Mouse (Mus musculus): ENCODE measurements around the gene Ebf3. TPM values are rescaled to one million over a fixed set of nuclear protein-coding genes. Genes with fewer than 3 reads are reported as not detected.

Ebf3 gene
- polyA plus RNA-seq, 1 experiment from 2014 or later = 7.2 TPM

GRCm38 (mm10) chr7:137309071-137310066, 4.9 kb downstream of the Ebf3 start:
- Histone ChIP-seq H3K4me1 (ENCODE audit: control insufficient read depth, insufficient read depth, low read length) (peaks cover 5% of the 10 kb centered on the region; the same call in 1 of the 2 replicates), H3K9me3 (replicated peaks; ENCODE audit: control insufficient read depth, low read length) (no peaks in the 10 kb centered on the region), H3K4me3 (ENCODE audit: low read depth, low read length) (peak overlapping the region; percentile 85), H3K27me3 (ENCODE audit: control insufficient read depth, insufficient read depth, low read length) (0 out of 2 replicates have a peak, but pooled peaks cover 8% of the 10 kb centered on the region), H3K9ac (replicated peaks; ENCODE audit: low read length) (peak overlapping the region; percentile 88), H3K36me3 (replicated peaks; ENCODE audit: control insufficient read depth, insufficient read depth, low read depth, low read length) (no peaks in the 10 kb centered on the region), H3K4me2 (ENCODE audit: low read depth, low read length) (peak overlapping the region; percentile 97), H3K27ac (replicated peaks; ENCODE audit: low read depth, low read length) (peak overlapping the region; percentile 89)
- ATAC-seq (replicated peaks; ENCODE audit: insufficient number of reproducible peaks, low FRiP score, low TSS enrichment, low read depth) (no peak), DNase-seq (ENCODE audit: low spot score) (peak; percentile 65)
- under 1% methylated on average over 91 of the region's 93 CpGs for WGBS

DNA sequence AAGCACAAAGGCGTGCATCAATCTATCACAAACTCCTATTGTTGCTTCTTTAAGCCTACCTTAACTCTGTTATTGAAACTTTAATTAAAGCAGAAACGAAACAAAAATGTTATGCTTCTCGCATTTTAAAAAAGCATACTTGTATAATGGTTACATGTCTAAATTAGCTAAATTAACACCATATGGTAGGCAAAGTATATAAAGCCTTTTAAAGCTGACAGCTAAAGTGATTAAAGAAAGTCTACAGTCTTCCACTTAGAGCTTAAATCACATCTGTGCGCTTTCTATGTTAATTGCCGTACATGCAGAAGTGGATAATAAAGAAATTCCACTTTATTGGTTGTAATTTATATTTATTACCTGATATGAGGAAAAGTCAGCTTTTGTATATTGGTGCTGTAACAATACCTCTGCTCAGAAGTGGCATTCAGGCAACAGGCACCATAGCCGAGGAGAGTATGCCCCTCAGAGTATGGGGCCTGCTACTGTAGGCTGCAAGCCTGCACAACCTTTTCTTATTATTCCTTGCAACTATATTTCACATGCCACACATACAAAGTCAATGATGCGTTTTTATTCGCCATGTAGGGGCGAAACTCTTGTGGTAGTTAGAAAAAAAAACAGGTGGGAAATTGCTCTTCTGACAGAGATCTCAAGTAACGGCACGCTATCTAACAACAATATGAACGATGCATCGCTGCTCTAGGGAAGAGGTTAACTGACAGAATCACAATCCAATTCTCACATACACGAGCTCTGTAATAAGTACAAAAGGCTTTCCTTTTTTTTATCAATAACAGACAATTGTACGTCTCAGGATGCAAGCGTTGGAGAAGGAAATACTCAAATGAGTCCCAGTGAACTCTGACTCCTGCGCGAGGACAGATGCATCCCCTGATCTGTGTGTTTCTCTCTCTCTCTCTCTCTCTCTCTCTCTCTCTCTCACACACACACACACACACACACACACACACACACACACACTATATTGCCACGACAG, 5.9 kb downstream of the Ebf3 start:
- Histone ChIP-seq H3K4me1 (ENCODE audit: control insufficient read depth, insufficient read depth, low read length) (peaks cover 5% of the 10 kb centered on the region), H3K27me3 (ENCODE audit: control insufficient read depth, insufficient read depth, low read length) (0 out of 2 replicates have a peak, but pooled peaks cover 8% of the 10 kb centered on the region), H3K4me3 (ENCODE audit: low read depth, low read length) (peak overlapping the region; percentile 85), H3K9me3 (replicated peaks; ENCODE audit: control insufficient read depth, low read length) (no peaks in the 10 kb centered on the region), H3K4me2 (ENCODE audit: low read depth, low read length) (peak overlapping the region; percentile 97), H3K9ac (replicated peaks; ENCODE audit: low read length) (peak overlapping the region; percentile 88), H3K36me3 (replicated peaks; ENCODE audit: control insufficient read depth, insufficient read depth, low read depth, low read length) (no peaks in the 10 kb centered on the region), H3K27ac (replicated peaks; ENCODE audit: low read depth, low read length) (peak overlapping the region; percentile 89)
- ATAC-seq (replicated peaks; ENCODE audit: insufficient number of reproducible peaks, low FRiP score, low TSS enrichment, low read depth) (no peak), DNase-seq (ENCODE audit: low spot score) (peak; percentile 60)
- WGBS = 9% methylated on average over 19 of the region's 19 CpGs

- H3K9ac ChIP-seq (replicated peaks; ENCODE audit: low read length) = peak overlapping the region; percentile 19; the same call in 1 of the 2 replicates
Measured at GRCm38 (mm10) chr7:137307131-137307530, 7.1 kb downstream of the Ebf3 start.

DNA sequence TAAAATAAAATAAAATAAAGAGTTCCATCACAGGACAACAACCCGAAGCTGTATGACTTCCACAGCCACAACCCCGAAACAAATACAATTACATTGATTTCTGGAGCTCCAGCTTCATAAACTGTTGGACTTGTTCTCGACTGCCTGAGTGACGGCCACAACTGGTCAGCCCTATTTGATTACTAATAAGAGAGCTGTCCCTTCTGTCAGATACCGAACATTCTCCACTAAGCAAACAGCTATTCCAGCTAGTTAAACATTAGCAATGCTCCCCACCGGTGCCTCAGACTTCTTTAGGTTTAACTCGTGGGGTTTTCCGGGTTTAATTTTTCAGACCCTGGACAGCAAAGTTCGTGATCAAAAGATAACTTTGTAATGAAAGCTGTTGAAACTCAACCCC, 8.1 kb downstream of the Ebf3 start:
- DNase-seq (ENCODE audit: low spot score) (peak; percentile 30), ATAC-seq (replicated peaks; ENCODE audit: insufficient number of reproducible peaks, low FRiP score, low TSS enrichment, low read depth) (no peak)
- Histone ChIP-seq H3K4me1 (ENCODE audit: control insufficient read depth, insufficient read depth, low read length) (peaks cover 12% of the 10 kb centered on the region), H3K36me3 (replicated peaks; ENCODE audit: control insufficient read depth, insufficient read depth, low read depth, low read length) (no peaks in the 10 kb centered on the region), H3K27me3 (ENCODE audit: control insufficient read depth, insufficient read depth, low read length) (0 out of 2 replicates have a peak, but pooled peaks cover 8% of the 10 kb centered on the region), H3K9ac (replicated peaks; ENCODE audit: low read length) (no peak overlapping the region; the same call in 1 of the 2 replicates), H3K9me3 (replicated peaks; ENCODE audit: control insufficient read depth, low read length) (no peaks in the 10 kb centered on the region), H3K4me3 (ENCODE audit: low read depth, low read length) (peak overlapping the region; percentile 11; the same call in 1 of the 2 replicates), H3K27ac (replicated peaks; ENCODE audit: low read depth, low read length) (no peak overlapping the region), H3K4me2 (ENCODE audit: low read depth, low read length) (peak overlapping the region; percentile 8; the same call in 1 of the 2 replicates)
- WGBS = 23% methylated on average over 9 of the region's 9 CpGs

More at GRCm38 (mm10) chr7:137307131-137307530, 7.1 kb downstream of the Ebf3 start:
- ATAC-seq (replicated peaks; ENCODE audit: insufficient number of reproducible peaks, low FRiP score, low TSS enrichment, low read depth) (no peak), DNase-seq (ENCODE audit: low spot score) (no peak)
- Histone ChIP-seq H3K9me3 (replicated peaks; ENCODE audit: control insufficient read depth, low read length) (no peaks in the 10 kb centered on the region), H3K36me3 (replicated peaks; ENCODE audit: control insufficient read depth, insufficient read depth, low read depth, low read length) (no peaks in the 10 kb centered on the region), H3K4me1 (ENCODE audit: control insufficient read depth, insufficient read depth, low read length) (peaks cover 5% of the 10 kb centered on the region), H3K4me2 (ENCODE audit: low read depth, low read length) (peak overlapping the region; percentile 34), H3K27me3 (ENCODE audit: control insufficient read depth, insufficient read depth, low read length) (0 out of 2 replicates have a peak, but pooled peaks cover 8% of the 10 kb centered on the region), H3K4me3 (ENCODE audit: low read depth, low read length) (peak overlapping the region; percentile 24), H3K27ac (replicated peaks; ENCODE audit: low read depth, low read length) (no peak overlapping the region)
- 13% methylated on average over 8 of the region's 8 CpGs for WGBS

GRCm38 (mm10) chr7:137303776-137304171, 10.5 kb downstream of the Ebf3 start:
- 10% methylated on average over 10 of the region's 10 CpGs for WGBS
- Histone ChIP-seq H3K9me3 (replicated peaks; ENCODE audit: control insufficient read depth, low read length) (no peaks in the 10 kb centered on the region), H3K4me2 (ENCODE audit: low read depth, low read length) (peak overlapping the region; percentile 24), H3K4me1 (ENCODE audit: control insufficient read depth, insufficient read depth, low read length) (peaks cover 14% of the 10 kb centered on the region), H3K9ac (replicated peaks; ENCODE audit: low read length) (no peak overlapping the region; the same call in 1 of the 2 replicates), H3K4me3 (ENCODE audit: low read depth, low read length) (peak overlapping the region; percentile 3; the same call in 1 of the 2 replicates), H3K27ac (replicated peaks; ENCODE audit: low read depth, low read length) (peak overlapping the region; percentile 68), H3K36me3 (replicated peaks; ENCODE audit: control insufficient read depth, insufficient read depth, low read depth, low read length) (no peaks in the 10 kb centered on the region), H3K27me3 (ENCODE audit: control insufficient read depth, insufficient read depth, low read length) (0 out of 2 replicates have a peak, but pooled peaks cover 4% of the 10 kb centered on the region)
- peak; percentile 91 for DNase-seq (ENCODE audit: low spot score)
- ATAC-seq (replicated peaks; ENCODE audit: insufficient number of reproducible peaks, low FRiP score, low TSS enrichment, low read depth) = peak; percentile 34; the same call in 1 of the 2 replicates

- Histone ChIP-seq H3K4me2 (ENCODE audit: low read depth, low read length) (peak overlapping the region; percentile 24), H3K27me3 (ENCODE audit: control insufficient read depth, insufficient read depth, low read length) (0 out of 2 replicates have a peak, but pooled peaks cover 4% of the 10 kb centered on the region), H3K9me3 (replicated peaks; ENCODE audit: control insufficient read depth, low read length) (no peaks in the 10 kb centered on the region), H3K4me3 (ENCODE audit: low read depth, low read length) (peak overlapping the region; percentile 3; the same call in 1 of the 2 replicates), H3K27ac (replicated peaks; ENCODE audit: low read depth, low read length) (peak overlapping the region; percentile 68), H3K36me3 (replicated peaks; ENCODE audit: control insufficient read depth, insufficient read depth, low read depth, low read length) (no peaks in the 10 kb centered on the region), H3K9ac (replicated peaks; ENCODE audit: low read length) (no peak overlapping the region; the same call in 1 of the 2 replicates), H3K4me1 (ENCODE audit: control insufficient read depth, insufficient read depth, low read length) (peaks cover 16% of the 10 kb centered on the region)
- peak; percentile 46 for DNase-seq (ENCODE audit: low spot score)
- WGBS = 19% methylated on average over 10 of the region's 10 CpGs
- ATAC-seq (replicated peaks; ENCODE audit: insufficient number of reproducible peaks, low FRiP score, low TSS enrichment, low read depth) = no peak; the same call in 1 of the 2 replicates
Measured at GRCm38 (mm10) chr7:137302961-137303775, 11.1 kb downstream of the Ebf3 start.
